Mouse (Mus musculus): ENCODE results near the gene Cit. TPM values are rescaled to one million over a fixed set of nuclear protein-coding genes. Genes with fewer than 3 reads are reported as not detected.

Gene Cit
- polyA plus RNA-seq, 1 experiment: 8.5 TPM

- no peaks in the 10 kb centered on the region for H3K79me2 ChIP-seq (ENCODE audit: control insufficient read depth, insufficient read depth)
- H3K4me2 ChIP-seq (ENCODE audit: low read depth): no peak overlapping the region
- TF ChIP-seq MAX (IDR thresholded peaks at IDR 0.05; ENCODE audit: low read depth): no peak
- TF ChIP-seq REST (IDR thresholded peaks at IDR 0.05; ENCODE audit: insufficient read depth, insufficient read length): no peak
- no peak for TF ChIP-seq POLR2A (IDR thresholded peaks at IDR 0.05; ENCODE audit: insufficient read length, low read depth)
- no peak for TF ChIP-seq E2F4 (IDR thresholded peaks at IDR 0.05; ENCODE audit: insufficient read depth)
- no peak for TF ChIP-seq USF1 (IDR thresholded peaks at IDR 0.05; ENCODE audit: low read depth)
- no peaks in the 10 kb centered on the region for H3K27me3 ChIP-seq (ENCODE audit: control insufficient read depth, insufficient read depth, insufficient read length)
- H3K36me3 ChIP-seq (ENCODE audit: control insufficient read depth, insufficient read depth): no peaks in the 10 kb centered on the region
- no peak overlapping the region for H3K4me3 ChIP-seq
- H3ac ChIP-seq (ENCODE audit: control insufficient read depth, insufficient read length): no peak overlapping the region
These were observed 52.0 kb downstream of the Cit start for GRCm38 (mm10) chr5:115897036-115897435.

- TF ChIP-seq TCF12 (IDR thresholded peaks at IDR 0.05; ENCODE audit: insufficient read depth, poor library complexity, severe bottlenecking): no peak
- no peak for TF ChIP-seq TCF3 (IDR thresholded peaks at IDR 0.05; ENCODE audit: insufficient read length, low read depth)
- no peak for TF ChIP-seq POLR2AphosphoS2 (IDR thresholded peaks at IDR 0.05; ENCODE audit: insufficient read length, low read depth)
- TF ChIP-seq MYOG (IDR thresholded peaks at IDR 0.05; ENCODE audit: control insufficient read depth in 1 of 3, insufficient read depth in 1 of 3, insufficient read length in 2 of 3, low read depth in 2 of 3): no peak
- TF ChIP-seq E2F4 (IDR thresholded peaks at IDR 0.05; ENCODE audit: insufficient read depth): no peak
- TF ChIP-seq POLR2A (IDR thresholded peaks at IDR 0.05; ENCODE audit: insufficient read length, low read depth): no peak
- Histone ChIP-seq H3K36me3 (ENCODE audit: control insufficient read depth, insufficient read depth) (no peaks in the 10 kb centered on the region), H3K27me3 (ENCODE audit: control insufficient read depth, insufficient read depth, insufficient read length) (no peaks in the 10 kb centered on the region), H3ac (ENCODE audit: control insufficient read depth, insufficient read length) (no peak overlapping the region), H3K4me3 (no peak overlapping the region), H3K4me2 (ENCODE audit: low read depth) (no peak overlapping the region), H3K79me2 (ENCODE audit: control insufficient read depth, insufficient read depth) (no peaks in the 10 kb centered on the region)
These were observed 62.2 kb downstream of the Cit start for GRCm38 (mm10) chr5:115907037-115908009.

GRCm38 (mm10) chr5:115908251-115908650 lies 63.2 kb downstream of the Cit start:
- no peaks in the 10 kb centered on the region for H3K36me3 ChIP-seq (ENCODE audit: control insufficient read depth, insufficient read depth)
- H3ac ChIP-seq (ENCODE audit: control insufficient read depth, insufficient read length): no peak overlapping the region
- H3K4me2 ChIP-seq (ENCODE audit: low read depth): no peak overlapping the region
- TF ChIP-seq REST (IDR thresholded peaks at IDR 0.05; ENCODE audit: insufficient read depth, insufficient read length): no peak
- TF ChIP-seq TCF12 (IDR thresholded peaks at IDR 0.05; ENCODE audit: insufficient read depth, poor library complexity, severe bottlenecking): no peak
- TF ChIP-seq E2F4 (IDR thresholded peaks at IDR 0.05; ENCODE audit: insufficient read depth): no peak
- no peak for TF ChIP-seq USF1 (IDR thresholded peaks at IDR 0.05; ENCODE audit: low read depth)
- TF ChIP-seq MYOD1 (IDR thresholded peaks at IDR 0.05; ENCODE audit: control insufficient read depth in 1 of 3, insufficient read length in 2 of 3, low read depth in 2 of 3): no peak
- TF ChIP-seq SRF (IDR thresholded peaks at IDR 0.05; ENCODE audit: control insufficient read depth, insufficient read length, low read depth): no peak
- no peak for TF ChIP-seq POLR2A (IDR thresholded peaks at IDR 0.05; ENCODE audit: insufficient read length, low read depth)
- no peak for TF ChIP-seq MAX (IDR thresholded peaks at IDR 0.05; ENCODE audit: low read depth)
- no peak for TF ChIP-seq POLR2AphosphoS2 (IDR thresholded peaks at IDR 0.05; ENCODE audit: insufficient read length, low read depth)
- no peak for TF ChIP-seq CEBPB (IDR thresholded peaks at IDR 0.05; ENCODE audit: insufficient read depth, poor library complexity, severe bottlenecking)
- TF ChIP-seq TCF3 (IDR thresholded peaks at IDR 0.05; ENCODE audit: insufficient read length, low read depth): no peak
- no peak for TF ChIP-seq MYOG (IDR thresholded peaks at IDR 0.05; ENCODE audit: control insufficient read depth in 1 of 3, insufficient read depth in 1 of 3, insufficient read length in 2 of 3, low read depth in 2 of 3)
- H3K79me2 ChIP-seq (ENCODE audit: control insufficient read depth, insufficient read depth): no peaks in the 10 kb centered on the region
- H3K27me3 ChIP-seq (ENCODE audit: control insufficient read depth, insufficient read depth, insufficient read length): no peaks in the 10 kb centered on the region
- H3K4me3 ChIP-seq: no peak overlapping the region

- TF ChIP-seq MYOG (IDR thresholded peaks at IDR 0.05; ENCODE audit: control insufficient read depth in 1 of 3, insufficient read depth in 1 of 3, insufficient read length in 2 of 3, low read depth in 2 of 3) (no peak), POLR2AphosphoS2 (IDR thresholded peaks at IDR 0.05; ENCODE audit: insufficient read length, low read depth) (no peak), MAX (IDR thresholded peaks at IDR 0.05; ENCODE audit: low read depth) (no peak), REST (IDR thresholded peaks at IDR 0.05; ENCODE audit: insufficient read depth, insufficient read length) (no peak), E2F4 (IDR thresholded peaks at IDR 0.05; ENCODE audit: insufficient read depth) (no peak), SRF (IDR thresholded peaks at IDR 0.05; ENCODE audit: control insufficient read depth, insufficient read length, low read depth) (no peak), CEBPB (IDR thresholded peaks at IDR 0.05; ENCODE audit: insufficient read depth, poor library complexity, severe bottlenecking) (no peak), USF1 (IDR thresholded peaks at IDR 0.05; ENCODE audit: low read depth) (no peak), TCF12 (IDR thresholded peaks at IDR 0.05; ENCODE audit: insufficient read depth, poor library complexity, severe bottlenecking) (no peak), TCF3 (IDR thresholded peaks at IDR 0.05; ENCODE audit: insufficient read length, low read depth) (no peak), POLR2A (IDR thresholded peaks at IDR 0.05; ENCODE audit: insufficient read length, low read depth) (no peak), MYOD1 (IDR thresholded peaks at IDR 0.05; ENCODE audit: control insufficient read depth in 1 of 3, insufficient read length in 2 of 3, low read depth in 2 of 3) (no peak)
These were observed 63.6 kb downstream of the Cit start for GRCm38 (mm10) chr5:115908699-115909098.

More at GRCm38 (mm10) chr5:115908699-115909098, 63.6 kb downstream of the Cit start:
- Histone ChIP-seq H3K4me3 (no peak overlapping the region), H3K36me3 (ENCODE audit: control insufficient read depth, insufficient read depth) (no peaks in the 10 kb centered on the region), H3K27me3 (ENCODE audit: control insufficient read depth, insufficient read depth, insufficient read length) (no peaks in the 10 kb centered on the region), H3K79me2 (ENCODE audit: control insufficient read depth, insufficient read depth) (no peaks in the 10 kb centered on the region), H3ac (ENCODE audit: control insufficient read depth, insufficient read length) (no peak overlapping the region), H3K4me2 (ENCODE audit: low read depth) (no peak overlapping the region)

Data from myocyte (in vitro differentiated cells).